Mouse (Mus musculus) lung, postnatal 0 days (tissue): ENCODE data around the gene Nudt8.
"Not testable (repeated sequence)": the region's sequence is repeated elsewhere in the genome, so short reads cannot be mapped to it uniquely, and the experiment has no call there.

ENCODE experiments used
- CTCF ChIP-seq: IDR thresholded peaks from 2 replicates; pipeline ENCODE4 v1.5.1; 2016; ENCODE audit warnings: antibody characterized with exemption, mild to moderate bottlenecking
- EP300 ChIP-seq: IDR thresholded peaks from 2 replicates; pipeline ENCODE4 v1.6.1; 2016; ENCODE audit warnings: antibody characterized with exemption, mild to moderate bottlenecking, control low read depth

DNA sequence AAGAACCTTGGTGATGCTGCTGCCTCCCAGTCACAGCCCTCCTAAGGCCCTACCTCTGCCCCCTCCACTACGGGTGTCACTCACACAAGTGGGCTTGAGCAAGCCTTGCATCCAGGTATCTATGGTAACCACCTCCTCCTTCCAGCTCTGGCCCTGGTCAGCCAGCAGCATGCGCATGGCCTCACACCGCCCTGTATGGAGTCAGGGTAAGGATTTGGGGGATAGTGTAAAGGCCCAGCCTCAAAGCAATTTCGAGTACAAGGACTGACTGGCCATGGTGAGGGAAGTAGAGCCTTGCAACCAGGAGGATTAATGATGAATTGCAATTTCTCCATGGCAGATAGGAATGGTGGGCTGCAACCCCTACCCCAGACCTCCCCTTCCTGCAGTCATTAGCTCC, 41.1 kb downstream of the Nudt8 start:
- not testable (repeated sequence) for TF ChIP-seq CTCF, EP300
